Mouse (Mus musculus) frontal cortex, postnatal 10 days (tissue): ENCODE measurements around the gene Prickle1.

Source experiments
- DNase-seq, 2 experiments: peaks; one replicate each; pipeline ENCODE4 v3.0.0; 2022; ENCODE audit warnings: low spot score in 2 of 2, mixed read lengths in 1 of 2

The Prickle1 gene

GRCm38 (mm10) chr15:93595746-93596145 lies at the start of gene Prickle1:
Prickle1 (minus strand) TSS chr15:93595891.
- DNase-seq = peak; percentile 61 to 84

- no peak for DNase-seq
These were observed 44.5 kb upstream of the Prickle1 start for GRCm38 (mm10) chr15:93640221-93640620.

GRCm38 (mm10) chr15:93636976-93637375 lies 41.3 kb upstream of the Prickle1 start:
- DNase-seq = no peak

GRCm38 (mm10) chr15:93635603-93636002 lies 39.9 kb upstream of the Prickle1 start:
- no peak for DNase-seq

GRCm38 (mm10) chr15:93634536-93634935 lies 38.8 kb upstream of the Prickle1 start:
- no peak for DNase-seq

- no peak for DNase-seq
These were observed 34.4 kb upstream of the Prickle1 start for GRCm38 (mm10) chr15:93630001-93630541.

- no peak for DNase-seq
These were observed 33.5 kb upstream of the Prickle1 start for GRCm38 (mm10) chr15:93629201-93629600.

- no peak for DNase-seq
These were observed 32.4 kb upstream of the Prickle1 start for GRCm38 (mm10) chr15:93627836-93628797.

- no peak for DNase-seq
These were observed 23.9 kb upstream of the Prickle1 start for GRCm38 (mm10) chr15:93619551-93619950.

- DNase-seq = no peak
These were observed 22.9 kb upstream of the Prickle1 start for GRCm38 (mm10) chr15:93618442-93619150.

GRCm38 (mm10) chr15:93616277-93616676 lies 20.6 kb upstream of the Prickle1 start:
- DNase-seq = no peak

- DNase-seq = no peak
These were observed 19.3 kb upstream of the Prickle1 start for GRCm38 (mm10) chr15:93615031-93615430.

GRCm38 (mm10) chr15:93613606-93614005 lies 17.9 kb upstream of the Prickle1 start:
- no peak for DNase-seq

- DNase-seq = no peak
These were observed 16.0 kb upstream of the Prickle1 start for GRCm38 (mm10) chr15:93611536-93612300.

- no peak for DNase-seq
These were observed 15.1 kb upstream of the Prickle1 start for GRCm38 (mm10) chr15:93610721-93611201.

- DNase-seq = peak in 1 of 2 experiments; percentile 39
These were observed 14.6 kb upstream of the Prickle1 start for GRCm38 (mm10) chr15:93610288-93610687.

GRCm38 (mm10) chr15:93602850-93603249 lies 7.2 kb upstream of the Prickle1 start:
- DNase-seq = no peak

- DNase-seq = no peak
These were observed 5.8 kb upstream of the Prickle1 start for GRCm38 (mm10) chr15:93601461-93602015.

- DNase-seq = no peak
These were observed 1.3 kb upstream of the Prickle1 start for GRCm38 (mm10) chr15:93596991-93597390.

- DNase-seq = peak; percentile 44 to 72
These were observed 594 bp upstream of the Prickle1 start for GRCm38 (mm10) chr15:93596285-93596684.
